Mouse (Mus musculus) left cerebral cortex, adult 9 months (tissue): ENCODE data around the gene Yipf3.

Experiments
- DNase-seq, 2 experiments: peaks; one replicate each; pipeline ENCODE4 v3.0.0; 2022; ENCODE audit warnings: low spot score in 2 of 2

The Yipf3 gene

GRCm38 (mm10) chr17:46247512-46248188 lies at the start of gene Yipf3, which contains the start of gene Polr1c:
TSS of gene Yipf3 (plus strand) at chr17:46248080.
TSS of gene Polr1c (minus strand) at chr17:46248054.
- DNase-seq = peak; percentile 90 to 96

GRCm38 (mm10) chr17:46201151-46201550 lies 46.7 kb upstream of the Yipf3 start:
- DNase-seq = no peak

GRCm38 (mm10) chr17:46202421-46203071 lies 45.3 kb upstream of the Yipf3 start, which contains the start of the genes Polh and Xpo5:
TSS of gene Polh (minus strand) at chr17:46202645.
TSS of gene Xpo5 (plus strand) at chr17:46202782.
- DNase-seq = peak; percentile 72 to 92

- peak in 1 of 2 experiments; percentile 25 for DNase-seq
Observed at GRCm38 (mm10) chr17:46203078-46203477, 44.8 kb upstream of the Yipf3 start.

- no peak for DNase-seq
Observed at GRCm38 (mm10) chr17:46206676-46207075, 41.2 kb upstream of the Yipf3 start.

- no peak for DNase-seq
Observed at GRCm38 (mm10) chr17:46210550-46210949, 37.3 kb upstream of the Yipf3 start.

GRCm38 (mm10) chr17:46221601-46222000 lies 26.3 kb upstream of the Yipf3 start:
- no peak for DNase-seq

- no peak for DNase-seq
Observed at GRCm38 (mm10) chr17:46227576-46227975, 20.3 kb upstream of the Yipf3 start.

- DNase-seq = no peak
Observed at GRCm38 (mm10) chr17:46236067-46236466, 11.8 kb upstream of the Yipf3 start.

- DNase-seq = no peak
Observed at GRCm38 (mm10) chr17:46237079-46237478, 10.8 kb upstream of the Yipf3 start.

- DNase-seq = no peak
Observed at GRCm38 (mm10) chr17:46237480-46237879, 10.4 kb upstream of the Yipf3 start.

GRCm38 (mm10) chr17:46239516-46240114 lies 8.3 kb upstream of the Yipf3 start:
- no peak for DNase-seq

- DNase-seq = no peak
Observed at GRCm38 (mm10) chr17:46241471-46241870, 6.4 kb upstream of the Yipf3 start.

- DNase-seq = no peak
Observed at GRCm38 (mm10) chr17:46242274-46242673, 5.6 kb upstream of the Yipf3 start.

- no peak for DNase-seq
Observed at GRCm38 (mm10) chr17:46242993-46243392, 4.9 kb upstream of the Yipf3 start.

- no peak for DNase-seq
Observed at GRCm38 (mm10) chr17:46243624-46244023, 4.3 kb upstream of the Yipf3 start.

GRCm38 (mm10) chr17:46244579-46244978 lies 3.3 kb upstream of the Yipf3 start:
- no peak for DNase-seq

- no peak for DNase-seq
Observed at GRCm38 (mm10) chr17:46248189-46248522, 276 bp downstream of the Yipf3 start.

GRCm38 (mm10) chr17:46251174-46251573 lies 3.3 kb downstream of the Yipf3 start:
- DNase-seq = no peak

GRCm38 (mm10) chr17:46252571-46253451 lies 4.9 kb downstream of the Yipf3 start:
- peak in 1 of 2 experiments; percentile 65 for DNase-seq

- peak; percentile 82 to 93 for DNase-seq
Observed at GRCm38 (mm10) chr17:46253452-46254084, 5.7 kb downstream of the Yipf3 start, which contains the start of gene Lrrc73. TSS of gene Lrrc73 (plus strand) at chr17:46253531.
